Mouse (Mus musculus) thymus, postnatal 25 days (tissue): ENCODE data around the gene Nuak1.

Source experiments
- DNase-seq: peaks from one replicate; pipeline ENCODE4 v3.0.0; 2022

Nuak1 gene

DNA sequence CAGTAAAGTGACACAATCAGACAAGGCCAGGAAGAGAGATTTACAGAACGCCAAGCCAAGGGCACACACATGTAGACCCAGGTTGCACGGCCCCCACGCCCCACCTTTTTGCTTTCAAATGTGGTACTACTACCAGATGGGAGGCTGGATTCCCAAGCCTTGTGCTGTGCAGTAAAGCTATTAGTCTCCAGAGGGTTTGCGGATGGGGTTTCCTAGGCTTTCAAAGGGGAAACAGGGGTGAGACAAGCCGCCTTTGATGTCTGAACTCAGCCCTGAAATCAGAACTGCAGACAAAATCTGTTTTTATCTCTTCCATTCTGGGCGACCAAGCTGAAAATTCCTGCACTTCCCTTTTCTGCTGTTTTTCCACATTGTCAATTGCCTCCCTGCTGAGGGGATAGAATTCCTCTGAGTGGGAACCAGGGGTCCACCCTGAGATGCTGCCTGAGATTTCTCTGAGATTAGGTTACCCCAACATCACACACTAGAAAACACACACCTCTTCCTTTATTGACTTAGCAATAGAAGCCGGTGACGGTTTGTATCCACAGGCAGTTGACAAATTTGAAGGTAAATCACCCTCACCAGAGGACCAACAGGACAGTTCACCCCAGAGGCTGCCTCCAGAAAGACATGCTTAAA, 35.1 kb downstream of the Nuak1 start:
- no peak for DNase-seq

DNA sequence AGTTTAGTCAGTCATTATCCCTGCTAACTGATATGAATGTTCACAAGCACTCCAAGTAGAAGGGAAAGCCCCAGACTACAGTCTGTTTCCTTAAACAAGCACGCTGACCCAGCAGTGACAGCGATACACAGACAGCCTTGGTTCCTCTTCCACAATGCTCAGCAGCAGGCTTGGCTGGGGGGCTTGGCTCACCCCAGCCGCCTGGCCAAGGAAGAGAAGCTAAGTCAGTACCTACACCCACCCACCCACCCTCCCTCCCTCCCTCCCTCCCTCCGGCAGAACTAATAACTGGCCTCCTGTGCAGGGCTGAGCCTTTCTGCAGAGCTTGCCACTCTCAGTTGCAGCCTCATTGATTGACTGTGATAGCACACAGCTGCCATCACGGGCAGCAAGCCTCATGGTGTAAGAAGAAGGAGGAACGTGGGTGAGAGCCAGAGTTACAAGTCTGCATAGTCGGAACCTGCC, 38.5 kb downstream of the Nuak1 start:
- no peak for DNase-seq

DNA sequence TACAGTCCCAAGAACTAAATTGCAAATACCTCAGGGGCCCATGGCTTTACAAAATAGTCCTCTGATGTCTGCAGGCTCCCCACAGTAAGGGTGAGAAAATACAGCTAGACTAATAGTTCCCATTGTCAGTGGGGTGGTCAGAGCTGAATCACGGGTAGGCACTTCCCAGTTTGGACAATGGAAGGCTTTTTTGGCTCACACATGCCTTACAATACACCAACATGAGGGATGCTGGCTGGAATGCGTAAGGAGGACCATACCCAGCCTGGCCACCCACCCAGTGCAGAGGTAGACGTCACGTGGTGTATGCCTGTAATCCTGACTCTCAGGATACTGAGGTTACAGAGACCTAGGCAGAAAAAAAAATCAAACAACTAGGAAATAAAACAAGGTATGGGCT, 39.2 kb downstream of the Nuak1 start:
- no peak for DNase-seq

DNA sequence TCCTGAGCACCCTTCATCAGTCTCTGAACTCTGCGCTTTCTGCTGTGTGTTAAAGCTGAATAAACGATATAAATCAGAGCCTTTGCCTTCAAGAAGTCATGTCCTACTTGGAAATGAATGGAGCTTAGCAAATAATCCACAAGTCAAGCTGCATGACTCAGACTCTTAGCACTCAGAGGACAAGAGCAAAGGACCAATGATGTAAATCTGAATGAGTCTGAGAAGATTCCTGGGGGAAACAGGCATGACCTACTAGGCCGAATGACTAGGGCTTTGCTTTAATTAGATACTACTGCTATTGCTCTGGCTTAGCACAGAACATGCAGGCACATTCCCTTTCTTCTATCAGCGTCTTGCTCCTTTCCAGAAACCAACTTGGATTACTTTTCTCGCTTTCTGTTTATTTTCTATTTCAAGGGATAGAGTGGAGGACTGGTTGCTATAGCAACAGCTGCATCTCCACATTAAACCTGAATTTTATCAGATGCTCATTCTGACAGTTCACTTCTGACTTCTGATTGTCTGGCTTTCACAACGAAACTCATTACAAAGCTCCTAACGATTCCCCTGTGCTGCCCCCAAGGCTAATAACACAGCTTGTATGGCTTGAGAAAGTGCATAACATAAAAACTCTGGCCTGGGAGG, 40.2 kb downstream of the Nuak1 start:
- DNase-seq: no peak

DNA sequence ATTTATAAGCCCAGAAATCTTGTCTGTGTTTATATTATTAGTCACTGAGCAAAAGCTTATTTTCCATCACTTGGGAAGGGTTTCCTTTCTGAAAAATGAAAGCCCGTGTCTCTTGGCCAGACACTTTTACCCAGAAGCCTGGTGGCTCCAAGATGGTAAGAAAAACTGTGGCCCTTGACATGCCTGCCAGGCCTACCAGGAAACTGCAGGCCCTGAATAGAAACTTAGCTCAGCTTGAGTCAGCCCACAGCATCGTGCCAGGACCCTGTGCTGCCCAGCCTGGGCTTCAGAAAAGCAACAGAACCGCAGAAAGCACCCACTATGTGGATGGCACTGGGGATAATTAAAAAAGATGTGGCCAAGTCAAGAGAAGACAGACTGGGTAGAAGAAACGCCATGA, 43.1 kb downstream of the Nuak1 start:
- no peak for DNase-seq

DNA sequence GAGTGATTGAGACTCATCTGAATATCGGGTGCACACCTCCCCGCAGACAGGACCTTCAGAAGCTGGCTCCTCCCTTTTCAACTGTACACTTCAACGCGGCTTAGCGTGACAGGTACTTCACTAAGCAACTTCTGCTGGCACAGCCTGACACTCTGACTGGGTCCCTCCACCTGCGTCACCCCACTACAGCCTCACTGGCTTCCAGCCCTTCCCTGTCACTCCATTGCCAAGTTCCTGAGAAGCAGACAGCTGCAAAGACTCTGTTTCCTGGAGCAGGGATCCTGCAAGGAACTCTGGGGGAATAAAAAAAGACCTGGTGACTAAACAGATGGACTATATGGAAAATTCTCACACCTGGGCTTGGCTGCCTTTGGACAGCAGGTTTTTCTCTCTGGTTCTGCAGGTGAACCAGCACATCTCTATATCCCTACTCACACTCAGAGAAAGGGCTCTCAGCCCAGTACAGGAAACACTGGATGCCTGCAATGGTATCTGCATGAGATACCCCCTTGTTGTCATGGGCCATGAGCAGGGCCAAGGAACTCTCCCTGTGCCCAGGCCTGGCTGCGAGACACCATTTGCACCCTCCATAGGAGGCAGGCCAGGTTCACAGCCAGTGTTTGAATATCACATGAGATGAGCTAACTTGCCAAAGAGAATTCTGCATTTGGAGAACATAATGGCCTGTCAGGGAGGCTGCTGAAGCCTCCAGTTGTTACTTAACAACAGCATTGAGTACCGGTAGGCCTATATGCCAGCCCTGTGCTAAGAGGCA, 44.3 kb downstream of the Nuak1 start:
- no peak for DNase-seq

DNA sequence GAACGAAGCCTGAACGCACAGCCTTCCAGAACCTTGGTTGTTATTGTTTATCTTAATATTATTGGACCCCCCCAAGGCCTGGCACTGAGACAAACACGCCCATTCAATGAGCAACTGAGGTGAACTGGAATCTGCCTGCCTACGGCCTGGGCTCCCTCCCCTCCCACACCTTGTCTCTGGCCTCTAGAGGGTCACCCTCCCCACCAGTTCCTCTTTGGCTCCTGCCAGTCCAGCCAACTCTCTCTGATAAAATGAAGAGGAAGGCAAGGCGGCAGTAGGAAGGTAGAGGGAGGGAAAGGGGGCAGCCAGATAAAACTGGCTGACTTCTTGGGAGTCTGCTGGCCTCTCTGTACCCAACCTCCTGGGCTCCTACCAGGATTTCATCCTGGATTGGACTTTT, 45.1 kb downstream of the Nuak1 start:
- no peak for DNase-seq

DNA sequence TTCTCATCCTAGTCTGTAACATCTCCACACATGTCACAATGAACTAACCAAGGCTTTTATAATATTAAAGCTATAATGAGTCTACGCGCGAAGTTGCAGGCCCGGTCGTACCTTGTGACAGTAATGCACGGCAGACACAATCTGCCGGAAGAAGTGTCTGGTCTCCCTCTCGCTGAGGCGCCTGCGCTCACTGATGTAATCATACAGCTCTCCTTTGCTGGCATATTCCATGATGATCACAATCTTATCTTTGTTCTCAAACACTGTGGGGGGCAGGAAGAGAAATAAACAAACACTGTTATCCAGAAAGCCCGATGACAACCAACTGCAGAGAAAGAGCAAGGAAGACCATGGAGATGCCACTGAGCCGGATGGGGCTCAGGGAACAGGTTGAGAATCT, 46.5 kb downstream of the Nuak1 start:
- DNase-seq: no peak

DNA sequence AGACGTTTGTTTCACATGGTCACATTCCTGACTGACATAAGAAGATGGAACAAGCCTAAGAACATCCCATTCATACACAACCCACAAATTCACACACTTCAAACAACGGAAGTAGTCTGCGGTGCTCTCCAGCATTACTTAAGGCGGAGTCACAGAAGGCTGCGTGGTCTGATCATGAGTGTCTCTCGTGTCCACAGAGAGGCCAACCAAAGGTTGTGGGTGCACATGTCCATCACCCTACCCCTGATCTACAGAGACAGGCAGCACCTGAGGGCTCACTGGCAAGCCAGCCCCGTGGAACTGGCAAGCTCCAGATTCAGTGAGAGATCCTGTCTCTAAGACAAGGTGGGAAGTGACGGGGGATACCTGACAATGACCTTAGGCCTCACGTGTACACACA, 47.0 kb downstream of the Nuak1 start:
- no peak for DNase-seq

DNA sequence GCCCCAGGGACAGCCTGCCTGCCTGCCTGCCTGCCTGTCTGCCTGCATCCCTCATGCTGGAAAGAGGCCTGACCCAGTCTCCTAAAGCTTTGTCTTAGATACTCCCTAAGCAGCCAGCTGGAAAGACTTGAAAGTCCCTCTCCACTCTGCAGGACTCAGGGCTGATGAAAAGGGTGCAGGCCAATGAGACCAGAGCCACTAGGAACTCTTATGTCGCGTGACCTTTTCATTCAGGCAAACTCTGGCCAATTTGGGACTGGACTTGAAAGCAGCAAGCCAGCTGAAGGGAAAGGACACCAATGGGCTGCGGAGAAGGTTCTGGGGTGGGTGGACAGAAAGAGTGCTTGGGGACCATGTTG, 47.7 kb downstream of the Nuak1 start:
- DNase-seq: no peak

DNA sequence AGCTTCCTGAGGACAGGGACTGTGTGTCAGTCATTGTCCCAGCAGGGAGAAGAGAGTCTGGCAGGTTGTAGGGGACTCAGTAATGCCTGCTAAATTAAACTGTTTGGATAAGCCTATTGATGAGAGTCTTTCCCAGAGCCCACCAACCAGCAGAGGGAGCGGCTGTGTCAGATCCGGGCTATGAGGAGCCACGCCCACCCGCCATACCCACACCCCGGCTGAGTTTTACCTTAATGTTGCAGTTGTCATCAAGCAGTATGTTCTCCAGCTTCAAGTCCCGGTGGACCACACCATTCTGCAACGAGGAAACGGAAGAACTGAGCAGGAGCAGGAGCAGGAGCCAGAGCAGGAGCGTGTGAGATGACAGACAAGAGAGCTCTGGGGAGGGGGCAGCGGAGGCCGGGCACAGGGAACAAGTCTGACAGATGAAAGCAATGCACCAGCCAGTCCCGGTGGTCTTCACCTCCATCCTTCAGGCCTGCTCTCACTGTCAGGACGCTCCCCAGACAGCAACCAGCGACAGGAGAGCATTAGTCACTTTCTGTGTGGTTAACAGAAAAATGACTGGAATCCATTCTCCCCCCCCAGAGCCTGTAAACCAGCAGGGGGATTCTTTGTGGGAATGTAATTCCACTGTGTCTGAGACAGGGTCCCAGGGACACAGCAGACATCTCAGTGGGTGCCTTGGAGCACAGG, 48.2 kb downstream of the Nuak1 start:
- peak; percentile 38 for DNase-seq

DNA sequence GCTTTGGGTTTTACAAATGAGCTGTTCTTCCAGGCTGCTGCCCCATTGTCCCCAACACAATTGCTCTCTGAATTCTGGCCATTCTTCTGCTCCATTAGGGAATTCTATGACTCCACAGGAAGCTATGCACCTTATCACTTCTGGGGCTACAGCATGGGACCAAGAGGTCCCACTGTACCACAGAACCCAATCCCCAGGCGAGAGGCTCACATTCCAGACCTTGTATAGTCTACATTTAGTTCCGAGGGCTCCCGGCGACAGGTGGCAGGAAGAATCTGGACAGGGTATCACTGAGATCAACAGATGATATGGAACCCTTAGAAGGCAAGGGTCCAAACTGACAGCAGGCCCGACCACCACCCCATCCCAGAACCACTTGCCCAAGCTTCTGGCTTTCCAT, 50.7 kb downstream of the Nuak1 start:
- no peak for DNase-seq

DNA sequence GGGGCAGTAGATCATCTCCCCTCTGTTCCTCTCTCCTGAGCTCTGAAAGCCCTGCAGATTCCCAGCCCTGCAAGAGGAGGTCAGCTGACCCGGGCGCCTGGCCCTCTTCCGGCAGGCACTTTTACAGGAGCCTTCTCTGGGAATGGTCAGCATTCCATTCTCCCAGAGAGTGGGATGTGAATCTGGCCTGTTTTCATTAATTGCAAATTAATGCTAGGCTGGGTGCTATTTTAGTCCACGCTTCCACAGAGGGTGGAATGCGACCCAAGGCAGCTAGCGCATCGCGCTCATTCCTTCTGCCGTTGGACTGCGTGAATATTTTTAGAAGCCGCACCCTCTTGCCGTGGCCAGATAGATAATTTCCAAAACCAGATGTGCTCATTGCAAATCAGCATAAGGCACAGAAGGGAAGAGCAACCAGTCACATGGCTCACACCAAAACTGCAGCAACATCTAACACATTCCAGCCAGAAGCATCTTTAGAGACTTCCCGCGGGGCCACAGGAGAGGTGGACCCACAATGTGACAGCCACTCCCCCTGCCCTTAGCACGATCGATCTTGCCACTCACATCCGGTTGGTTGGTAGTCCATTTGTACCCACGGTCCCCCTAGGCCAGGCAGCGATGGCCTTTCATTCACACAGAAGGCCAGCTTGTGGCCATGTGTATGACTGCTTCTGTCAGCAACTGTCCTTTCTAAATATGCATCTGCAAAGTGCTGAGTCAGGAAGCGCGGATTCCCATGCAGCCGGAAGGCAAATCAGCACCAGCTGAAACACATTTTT, 51.8 kb downstream of the Nuak1 start:
- DNase-seq: no peak

DNA sequence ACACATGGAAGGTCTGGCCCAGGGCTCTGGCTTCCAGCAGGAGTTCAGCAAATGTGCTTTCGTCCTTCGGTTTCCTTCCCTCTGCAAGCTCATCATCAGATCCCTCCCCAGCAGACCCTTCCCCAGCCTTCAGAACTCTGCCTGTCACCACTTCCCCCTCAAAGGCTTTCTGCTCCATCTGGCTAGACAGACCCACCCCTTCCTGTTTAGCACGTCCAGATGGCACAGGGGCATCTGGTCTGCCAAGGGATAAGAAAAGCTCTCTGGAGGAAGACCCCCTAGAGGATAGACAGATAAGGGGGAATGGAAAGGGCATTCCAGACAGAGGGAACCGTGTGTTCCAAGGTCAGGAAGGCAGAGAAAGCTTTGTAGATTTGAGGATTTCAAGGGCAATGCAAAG, 53.1 kb downstream of the Nuak1 start:
- DNase-seq: no peak

DNA sequence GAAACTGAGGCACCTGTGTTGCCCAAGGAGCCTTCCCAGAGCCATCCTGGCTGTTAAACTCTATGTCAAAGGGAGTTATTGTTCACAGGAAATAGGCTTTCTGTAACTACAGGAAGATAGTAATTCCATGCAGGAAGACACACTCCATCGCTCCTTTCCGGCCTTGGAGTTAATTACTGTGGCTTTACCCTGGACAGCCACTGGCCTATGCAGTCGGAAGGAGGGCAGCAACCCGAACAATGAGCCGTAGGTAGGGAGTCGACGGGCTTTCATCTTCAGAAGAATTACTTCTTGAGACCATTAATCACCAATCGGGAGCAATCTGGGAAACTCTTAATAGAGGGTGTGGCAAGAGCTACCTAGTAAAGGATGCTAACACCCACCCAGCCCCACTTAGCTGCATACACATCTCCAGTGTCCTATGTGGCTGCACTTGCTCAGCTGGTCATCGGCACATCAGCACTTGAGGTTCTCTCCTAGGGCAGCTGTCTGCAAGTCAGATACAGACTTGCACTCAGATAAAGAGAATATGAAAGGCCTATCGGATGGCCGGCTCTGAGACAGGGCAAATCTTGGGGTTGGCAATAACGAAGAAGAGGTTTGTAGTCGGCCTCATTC, 53.7 kb downstream of the Nuak1 start:
- DNase-seq: no peak

DNA sequence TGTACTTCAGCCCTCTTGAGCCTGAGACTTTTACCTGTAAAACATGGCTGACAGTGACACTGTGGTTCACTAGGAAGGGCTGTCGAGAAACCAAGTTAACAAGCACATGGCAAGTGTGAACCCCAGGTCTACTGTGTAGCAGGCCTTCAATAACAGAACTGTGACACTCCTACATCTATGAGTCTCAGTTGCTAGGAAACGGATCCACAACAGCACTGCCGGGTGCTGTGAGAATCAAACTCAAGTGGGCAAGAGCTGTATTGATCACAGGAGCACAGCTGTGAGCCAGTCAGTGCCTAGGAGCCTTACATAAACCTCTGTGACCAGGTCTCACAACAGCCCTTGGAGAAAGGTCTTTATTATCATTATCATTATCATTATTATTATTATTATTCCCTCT, 54.2 kb downstream of the Nuak1 start:
- DNase-seq: no peak

DNA sequence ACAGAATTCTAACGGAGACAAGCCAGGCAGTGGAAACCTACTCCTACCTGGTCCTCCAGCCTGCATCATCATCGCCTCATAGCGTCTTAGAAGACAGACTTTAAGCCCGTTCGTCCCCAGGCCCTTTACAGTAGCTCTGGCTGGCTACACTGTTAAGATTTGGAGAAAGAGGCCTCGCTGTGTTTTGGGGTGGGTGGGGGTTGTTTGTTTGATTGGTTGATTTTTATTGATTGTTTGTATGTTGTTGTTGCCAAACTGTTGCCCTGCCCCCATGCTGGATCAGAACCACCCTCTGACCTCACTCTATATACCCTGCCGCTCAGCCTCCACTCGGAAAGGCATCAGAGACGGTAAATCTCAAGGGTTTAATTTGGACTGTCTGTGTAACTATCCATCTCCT, 55.6 kb downstream of the Nuak1 start:
- no peak for DNase-seq

DNA sequence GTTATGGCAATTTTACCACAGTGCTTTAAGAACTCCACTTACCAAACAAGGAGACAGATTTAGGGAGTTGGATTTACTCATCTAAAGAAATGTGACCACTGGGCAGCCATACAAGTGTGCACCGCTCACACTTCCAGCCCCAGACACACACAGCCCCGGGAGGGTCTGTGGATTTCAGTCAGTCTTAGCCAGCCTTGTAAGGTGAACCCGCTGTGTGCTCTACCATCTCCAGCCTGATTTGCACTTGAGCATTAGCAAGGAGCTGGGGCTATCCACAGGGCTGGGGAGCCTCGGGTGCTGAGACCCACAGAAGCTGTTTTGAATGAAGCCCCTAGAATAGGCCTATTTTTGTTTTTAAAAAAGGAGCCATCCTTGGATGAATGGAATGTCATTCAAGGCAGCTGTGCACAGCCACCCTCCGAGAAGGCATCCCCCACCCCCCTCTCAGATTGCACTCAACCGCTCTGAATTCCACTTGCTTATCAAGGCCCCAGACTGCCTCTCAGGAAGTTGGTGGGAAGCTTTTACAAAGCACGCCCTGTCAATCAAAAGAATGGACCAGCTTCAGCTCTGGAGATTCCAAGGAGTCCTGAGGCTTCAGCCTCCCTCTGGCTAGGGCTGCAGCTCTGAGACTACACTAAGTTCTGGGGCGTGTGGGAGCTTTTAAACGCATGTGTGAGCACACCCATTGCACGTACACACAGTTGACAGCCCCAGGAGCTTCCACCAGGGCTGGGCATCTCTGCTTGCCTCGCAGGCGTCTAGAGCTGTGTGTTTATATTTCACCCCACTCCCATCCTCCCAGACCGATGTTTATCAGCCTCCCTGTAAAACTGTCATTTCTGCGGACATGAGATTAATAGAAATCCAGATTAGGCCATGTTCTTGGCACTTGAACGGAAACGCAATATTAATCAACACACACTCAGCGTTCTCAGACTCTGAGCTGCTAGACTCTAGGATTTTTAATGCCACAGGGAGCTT, 57.2 kb downstream of the Nuak1 start:
- no peak for DNase-seq

DNA sequence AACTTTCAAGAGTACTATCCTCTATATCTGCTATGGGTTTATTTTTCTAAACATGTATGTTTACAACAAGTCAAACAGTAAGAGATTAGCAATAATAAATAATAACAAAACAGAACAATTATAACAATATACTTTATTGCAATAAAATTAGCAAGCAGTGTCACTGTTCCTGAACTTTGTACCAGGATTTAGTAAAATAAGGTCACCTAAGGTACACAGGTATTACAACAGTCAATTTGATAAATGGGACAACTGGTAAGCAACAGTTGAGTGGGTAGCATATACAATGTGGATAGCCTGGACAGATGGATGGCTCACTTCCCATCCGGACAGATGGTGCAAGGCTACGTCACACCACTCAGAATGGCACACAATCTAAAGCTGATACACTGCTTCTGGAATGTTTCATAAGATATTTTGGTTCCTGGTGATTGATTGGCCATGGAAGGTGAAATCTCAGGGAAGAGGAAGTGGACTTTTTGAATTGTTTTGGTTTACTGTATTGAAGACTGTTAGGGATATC, 59.1 kb downstream of the Nuak1 start:
- DNase-seq: no peak

DNA sequence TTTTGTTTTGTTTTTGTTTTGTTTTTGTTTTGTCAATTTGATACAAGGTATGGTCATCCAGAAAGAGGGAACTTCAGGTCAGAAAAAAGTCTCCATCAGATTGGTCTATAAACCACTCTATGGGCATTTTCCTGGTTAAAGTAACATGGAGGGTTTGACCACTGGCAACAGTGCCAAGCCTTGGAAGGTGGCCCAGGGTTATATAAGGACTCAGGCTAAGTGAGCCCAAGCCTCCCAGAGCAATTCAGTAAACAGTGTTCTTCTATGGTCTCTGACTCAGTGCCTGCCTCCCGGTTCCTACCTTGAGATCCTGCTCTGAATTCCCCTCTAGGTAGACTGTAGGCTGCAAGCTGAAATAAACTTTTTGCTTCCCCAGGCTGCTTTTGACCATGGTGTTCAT, 61.0 kb downstream of the Nuak1 start:
- no peak for DNase-seq

DNA sequence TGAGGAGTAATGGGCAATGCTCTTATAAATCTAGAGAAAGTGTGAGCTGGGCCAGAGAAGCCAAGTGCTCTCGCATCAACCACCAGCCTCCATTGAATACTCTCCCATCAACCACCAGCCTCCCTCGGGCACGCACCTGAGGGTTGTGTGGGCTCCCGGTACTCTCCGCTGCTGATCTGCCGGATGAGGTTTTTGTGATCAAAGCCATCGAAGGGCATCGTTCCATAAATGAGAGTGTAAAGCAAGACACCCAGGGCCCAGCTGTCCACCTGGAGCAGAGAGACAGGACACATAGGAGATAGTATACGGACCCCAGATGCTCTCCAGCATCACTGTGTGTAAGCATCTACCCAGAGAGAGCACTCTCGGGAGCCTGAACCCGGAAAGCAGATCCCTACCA, 62.4 kb downstream of the Nuak1 start:
- DNase-seq: no peak
